Mouse (Mus musculus): ENCODE results near the gene Dock1. TPM values are rescaled to one million over a fixed set of nuclear protein-coding genes. Genes with fewer than 3 reads are reported as not detected.

Dock1 gene
- total RNA-seq, 2 experiments from 2014 or later = 146 to 153 TPM

GRCm38 (mm10) chr7:134693325-134693724 lies 22.9 kb downstream of the Dock1 start:
- DNase-seq (ENCODE audit: low spot score in 2 of 2) = no peak

DNA sequence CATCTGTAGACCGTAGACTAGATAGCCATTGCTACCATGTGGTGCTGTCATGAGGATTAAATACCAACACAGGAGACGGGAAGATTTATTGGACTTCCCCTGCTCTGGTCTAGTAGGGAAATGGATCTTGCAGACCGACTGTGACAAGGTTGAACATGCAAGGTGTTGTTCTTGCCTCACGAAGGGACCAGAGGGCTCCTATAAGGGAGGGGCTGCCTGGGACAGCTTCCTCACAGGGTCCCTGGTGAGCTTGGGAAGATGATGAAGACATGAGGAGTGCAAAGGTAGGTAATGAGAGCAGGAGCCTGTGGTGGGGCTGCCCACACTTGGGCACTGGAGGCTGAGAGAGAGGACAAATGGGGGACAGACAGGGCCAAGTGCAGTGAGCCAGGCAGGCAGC lies 25.0 kb downstream of the Dock1 start:
- DNase-seq (ENCODE audit: low spot score in 2 of 2) = no peak

DNA sequence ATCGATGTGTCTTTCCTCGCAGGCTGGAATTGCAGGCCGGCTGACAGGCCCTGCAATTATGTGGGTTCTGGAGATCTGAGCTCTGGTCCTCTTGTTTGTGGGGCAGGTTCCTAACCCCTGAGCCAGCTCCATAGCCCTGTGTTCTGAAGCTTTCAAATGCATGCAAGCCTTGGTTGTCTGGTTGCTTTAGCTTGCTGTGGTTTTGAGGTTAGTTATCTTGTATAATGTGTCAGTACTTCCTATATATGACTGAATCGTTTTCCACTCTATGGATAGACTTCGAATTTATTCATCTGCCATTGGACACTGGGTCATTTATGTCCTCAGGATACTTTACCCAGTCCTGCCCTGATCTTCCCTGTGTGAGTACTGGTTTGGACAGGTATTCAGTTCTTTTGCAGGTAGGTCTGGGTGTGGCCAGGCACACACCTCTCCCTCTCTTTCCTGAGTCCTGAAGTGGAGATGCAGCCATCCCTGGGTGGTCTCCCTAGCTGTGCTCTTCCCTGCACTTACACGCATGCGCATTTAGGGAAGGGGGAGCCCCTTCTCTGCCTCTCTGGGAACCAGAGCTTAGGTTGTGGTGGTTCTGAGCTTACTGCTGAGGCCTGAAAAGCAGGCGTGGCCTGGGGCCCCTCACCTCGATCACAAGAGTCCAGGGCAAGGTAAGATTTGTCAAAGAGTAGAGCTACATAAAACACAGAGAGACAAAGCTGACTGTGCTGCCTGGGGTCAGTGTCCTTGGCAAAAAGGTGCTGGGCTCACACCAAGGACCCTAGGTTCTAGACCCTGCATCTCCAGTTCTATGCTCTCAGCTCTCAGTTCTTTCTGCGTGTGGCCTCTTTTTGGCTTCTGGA lies 25.9 kb downstream of the Dock1 start:
- no peak for DNase-seq (ENCODE audit: low spot score in 2 of 2)

DNA sequence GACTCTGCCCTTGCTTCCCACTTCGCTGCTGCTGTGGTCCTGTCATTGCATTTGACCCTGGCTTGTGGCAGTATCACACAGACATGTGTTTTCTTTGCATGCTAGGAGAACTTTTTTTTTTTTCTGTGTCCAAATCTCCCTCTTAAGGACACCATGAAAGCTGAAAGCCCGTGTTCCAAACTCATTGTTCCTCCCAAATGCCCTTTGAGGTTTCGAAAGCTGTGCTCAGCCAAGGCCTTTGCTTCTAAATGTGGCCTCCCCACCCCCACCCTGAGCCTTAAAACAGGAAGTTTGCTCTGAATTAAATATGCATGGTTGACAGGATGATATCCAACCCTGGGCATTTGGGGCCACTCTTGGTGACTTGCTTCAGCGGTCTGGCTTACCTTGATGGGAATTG lies 27.0 kb downstream of the Dock1 start:
- no peak for DNase-seq (ENCODE audit: low spot score in 2 of 2)

- DNase-seq (ENCODE audit: low spot score in 2 of 2) = no peak
Observed at GRCm38 (mm10) chr7:134698246-134698645, 27.8 kb downstream of the Dock1 start.

DNA sequence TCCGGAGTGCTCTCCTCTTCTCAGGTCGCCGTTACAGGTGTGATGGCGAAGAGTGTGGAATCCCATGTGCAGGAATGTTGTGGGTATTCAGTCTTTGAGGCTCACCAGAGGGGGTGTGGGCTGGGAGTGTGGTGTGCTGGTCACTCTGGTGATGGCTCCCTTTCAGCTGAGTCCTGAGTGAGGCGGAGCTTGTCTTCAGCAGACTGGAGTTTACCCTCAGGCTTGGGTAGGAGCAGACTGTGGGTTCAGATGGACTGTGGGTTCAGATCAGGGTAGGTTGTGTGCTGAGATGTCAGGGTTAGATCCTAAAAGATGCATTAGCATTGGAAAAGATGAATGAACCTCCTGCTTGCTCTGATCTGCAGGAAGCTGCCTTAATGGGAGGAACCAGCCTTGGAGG lies 29.5 kb downstream of the Dock1 start:
- no peak for DNase-seq (ENCODE audit: low spot score in 2 of 2)

GRCm38 (mm10) chr7:134702481-134702880 lies 32.0 kb downstream of the Dock1 start:
- DNase-seq (ENCODE audit: low spot score in 2 of 2) = no peak

DNA sequence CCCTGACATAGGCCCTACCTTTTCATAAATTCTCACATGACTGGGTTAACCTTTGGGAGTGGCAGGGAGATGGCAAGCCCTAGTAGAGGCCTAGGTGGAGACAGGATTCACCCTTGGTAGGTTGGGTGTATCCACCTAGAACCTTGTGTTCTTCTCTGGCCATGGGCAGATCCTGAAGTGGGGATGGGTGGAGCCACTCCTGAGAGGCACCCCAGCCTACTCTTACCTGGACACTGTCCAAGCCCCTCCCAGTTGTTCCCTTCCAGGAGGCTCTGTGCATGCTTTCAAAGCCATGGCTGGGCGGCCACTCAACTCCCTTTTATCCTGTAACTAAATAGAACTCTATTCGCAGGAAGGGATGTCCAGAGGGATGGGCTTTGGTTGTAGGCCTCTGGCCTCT lies 33.2 kb downstream of the Dock1 start:
- DNase-seq (ENCODE audit: low spot score in 2 of 2) = no peak

- DNase-seq (ENCODE audit: low spot score in 2 of 2) = no peak
Observed at GRCm38 (mm10) chr7:134709226-134709853, 38.9 kb downstream of the Dock1 start.

DNA sequence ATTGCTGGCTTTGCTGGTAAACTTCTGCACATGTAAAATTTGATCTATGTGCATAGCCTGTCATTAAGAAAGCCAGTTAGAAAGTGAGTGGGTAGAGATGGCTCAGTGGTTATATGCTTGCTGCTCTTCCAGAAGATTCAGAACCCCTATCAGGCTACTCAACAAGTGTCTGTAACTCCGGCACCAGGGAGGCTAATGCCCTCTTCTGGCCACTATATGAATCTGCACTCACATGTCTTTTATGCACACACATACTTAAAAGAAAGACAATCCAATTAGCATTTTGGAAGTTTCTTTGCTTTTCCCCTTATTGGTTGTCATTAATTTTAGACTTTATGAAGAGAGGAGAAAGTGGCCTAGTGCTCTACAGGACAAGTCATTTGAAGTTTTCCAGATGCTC lies 41.1 kb downstream of the Dock1 start:
- no peak for DNase-seq (ENCODE audit: low spot score in 2 of 2)

- DNase-seq (ENCODE audit: low spot score in 2 of 2) = no peak
Observed at GRCm38 (mm10) chr7:134719406-134719805, 49.0 kb downstream of the Dock1 start.

- DNase-seq (ENCODE audit: low spot score in 2 of 2) = no peak
Observed at GRCm38 (mm10) chr7:134722361-134722760, 51.9 kb downstream of the Dock1 start.

- DNase-seq (ENCODE audit: low spot score in 2 of 2) = no peak
Observed at GRCm38 (mm10) chr7:134722955-134723354, 52.5 kb downstream of the Dock1 start.

DNA sequence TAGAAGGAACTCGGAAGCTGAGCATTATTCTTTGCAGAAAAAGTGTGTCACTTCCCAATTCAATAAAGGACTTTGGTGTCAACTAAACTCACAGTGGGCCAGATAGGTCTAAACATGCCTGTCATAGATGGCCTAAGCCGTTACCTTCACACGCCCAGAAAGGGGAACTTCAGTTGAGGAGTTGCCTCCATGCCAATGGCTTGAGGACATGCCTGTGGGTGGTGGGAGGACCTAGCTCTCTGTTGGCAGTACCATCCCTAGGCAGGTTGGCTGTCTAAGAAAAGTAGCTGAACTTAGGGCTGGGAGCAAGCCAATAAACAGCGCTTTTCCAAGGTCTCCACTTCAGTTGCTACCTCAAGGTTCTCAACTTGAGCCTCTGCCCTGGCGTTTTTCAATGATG lies 53.1 kb downstream of the Dock1 start:
- DNase-seq (ENCODE audit: low spot score in 2 of 2) = no peak

DNA sequence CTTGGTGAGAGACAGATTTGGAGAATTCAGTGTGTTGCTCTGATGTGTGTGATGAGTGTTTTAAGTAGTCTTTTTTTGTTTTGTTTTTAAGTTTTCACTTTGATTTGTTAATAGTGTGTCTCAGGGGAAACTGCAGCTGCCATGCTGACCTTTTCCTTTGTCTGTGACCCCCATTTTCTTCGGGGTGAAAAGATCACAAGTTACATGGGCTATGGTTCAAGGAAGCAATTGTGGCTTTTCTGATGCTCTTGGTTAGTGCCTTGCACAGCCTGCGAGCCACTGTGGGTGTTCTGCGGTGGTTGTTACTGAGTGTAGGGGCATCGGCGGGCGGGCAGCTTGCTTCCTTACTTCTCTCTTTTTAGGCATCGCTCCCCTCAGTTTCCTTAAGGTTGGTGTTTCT lies 54.4 kb downstream of the Dock1 start:
- DNase-seq (ENCODE audit: low spot score in 2 of 2) = no peak

GRCm38 (mm10) chr7:134725551-134726529 lies 55.4 kb downstream of the Dock1 start:
- no peak for DNase-seq (ENCODE audit: low spot score in 2 of 2)

DNA sequence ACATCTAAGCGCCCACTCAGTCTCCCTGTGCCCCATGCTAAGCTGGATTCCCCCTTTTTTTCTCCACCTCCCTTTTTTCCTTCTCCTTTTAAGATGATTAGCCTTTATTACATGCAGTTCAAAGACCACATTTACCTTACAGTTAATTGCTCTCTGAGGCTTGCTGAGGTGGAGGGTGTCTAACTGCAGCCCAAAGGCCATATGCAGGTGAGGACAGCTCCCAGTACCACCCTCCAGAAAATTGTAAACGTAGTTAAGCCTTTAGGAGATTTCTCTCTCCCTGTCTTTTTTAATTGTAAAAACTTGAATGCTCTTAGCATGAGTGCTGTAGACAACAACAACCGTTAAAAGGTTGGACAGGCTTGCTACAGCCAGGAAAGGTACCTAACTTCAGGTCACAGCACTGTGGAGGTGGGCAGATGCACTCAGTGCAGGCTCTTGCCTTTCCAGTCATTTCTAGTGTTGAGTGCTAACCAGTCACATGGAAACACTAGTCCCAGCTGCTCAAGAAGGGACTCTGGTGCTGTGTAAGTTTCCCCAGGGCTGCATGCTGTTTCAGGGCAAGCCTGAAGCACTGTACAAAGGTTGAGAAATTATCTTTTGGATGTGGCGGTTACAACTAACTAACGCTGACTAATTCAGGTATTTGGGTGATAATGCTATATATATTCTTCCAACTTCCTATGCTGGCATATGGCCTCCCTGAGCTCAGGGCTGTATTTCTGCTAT lies 56.2 kb downstream of the Dock1 start:
- no peak for DNase-seq (ENCODE audit: low spot score in 2 of 2)

DNA sequence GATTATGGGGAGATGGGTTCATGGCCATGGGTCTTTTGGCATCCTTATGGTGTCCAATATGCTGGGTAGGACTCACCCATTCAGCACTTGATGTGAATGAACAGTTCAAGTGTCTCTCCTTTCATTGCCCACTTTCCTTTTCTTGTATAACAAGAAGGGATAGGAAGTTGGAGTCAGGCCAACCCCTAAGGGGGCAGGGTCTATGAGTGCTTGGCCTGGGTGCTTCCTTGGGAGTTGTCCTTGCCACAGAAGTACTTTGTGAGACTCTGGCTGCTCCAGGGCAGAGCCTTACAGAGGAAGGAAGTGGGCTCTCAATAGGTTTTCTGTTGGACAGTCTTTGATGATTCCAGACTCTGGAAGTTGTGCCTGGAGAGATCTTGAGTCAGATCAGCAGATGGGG lies 58.9 kb downstream of the Dock1 start:
- DNase-seq (ENCODE audit: low spot score in 2 of 2) = no peak

DNA sequence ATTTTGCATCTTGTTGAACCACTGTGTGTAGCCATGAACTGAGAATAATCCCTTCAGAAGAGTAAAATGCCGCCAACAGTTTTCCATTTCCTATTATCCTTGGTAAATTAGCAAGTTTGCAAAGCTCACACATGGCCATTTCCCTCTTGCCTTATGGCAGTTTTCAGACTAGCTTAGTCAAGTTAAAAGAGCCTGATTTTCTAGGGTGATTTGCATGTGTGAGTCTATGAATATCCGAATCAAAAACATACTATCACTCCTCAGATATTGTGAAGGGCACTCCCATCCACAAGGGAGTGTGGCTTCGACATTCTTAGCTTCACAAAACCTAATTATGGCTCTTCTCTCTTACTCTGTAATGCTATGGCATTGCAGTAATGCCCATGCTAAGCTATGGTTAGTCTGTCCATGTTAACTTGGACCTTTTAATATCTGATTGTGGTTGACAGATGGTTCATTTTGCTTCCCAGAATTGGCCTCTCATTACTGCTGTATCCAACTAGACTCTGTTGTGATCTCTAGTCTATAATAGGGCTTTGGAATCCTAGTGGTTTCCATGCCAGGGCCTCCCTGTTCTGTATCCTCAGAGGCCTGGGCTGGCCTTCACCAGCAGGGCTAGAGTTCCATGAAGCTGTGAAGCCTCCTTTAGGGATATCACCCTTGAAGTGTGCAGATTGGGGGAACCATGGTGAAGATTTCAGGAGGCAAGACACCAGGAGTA lies 60.1 kb downstream of the Dock1 start:
- no peak for DNase-seq (ENCODE audit: low spot score in 2 of 2)

DNA sequence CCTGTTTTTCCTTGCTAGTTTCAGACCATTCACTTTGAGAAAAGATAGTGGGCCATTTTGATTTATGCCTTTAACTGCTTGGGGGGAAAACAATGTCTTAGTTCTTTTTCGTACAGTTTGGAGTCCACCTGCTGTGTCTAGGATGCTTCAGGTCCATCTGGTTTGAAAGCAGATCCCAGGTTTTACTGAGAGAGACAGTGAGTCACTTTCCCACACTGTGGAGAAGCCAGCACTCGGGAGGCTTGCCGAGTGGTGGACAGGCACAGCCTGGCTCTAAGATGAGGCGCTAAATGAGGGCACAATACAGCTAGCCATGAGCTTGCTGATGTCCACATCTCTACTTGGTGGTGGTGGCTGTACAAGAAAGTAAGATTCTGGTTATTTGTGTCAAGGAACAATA lies 76.6 kb downstream of the Dock1 start:
- no peak for DNase-seq (ENCODE audit: low spot score in 2 of 2)

Measured in adrenal gland, postnatal 4 days (tissue).